Mouse (Mus musculus) mammary gland, adult 2 months (tissue): ENCODE data around the gene Btg2. TPM values are rescaled to one million over a fixed set of nuclear protein-coding genes. Genes with fewer than 3 reads are reported as not detected.

ENCODE experiments used
- polyA plus RNA-seq: library from polyadenylated mRNA; depleted of rRNA; stranded (reverse); fragments of >200 nt; gene quantifications from 2 replicates; pipeline ENCODE4 v1.2.3, GENCODE M21; 2012; ENCODE audit warnings: low replicate concordance; rRNA removed

Btg2 gene
- polyA plus RNA-seq, result 56.0 and 72.6 TPM in 2 replicates

DNA sequence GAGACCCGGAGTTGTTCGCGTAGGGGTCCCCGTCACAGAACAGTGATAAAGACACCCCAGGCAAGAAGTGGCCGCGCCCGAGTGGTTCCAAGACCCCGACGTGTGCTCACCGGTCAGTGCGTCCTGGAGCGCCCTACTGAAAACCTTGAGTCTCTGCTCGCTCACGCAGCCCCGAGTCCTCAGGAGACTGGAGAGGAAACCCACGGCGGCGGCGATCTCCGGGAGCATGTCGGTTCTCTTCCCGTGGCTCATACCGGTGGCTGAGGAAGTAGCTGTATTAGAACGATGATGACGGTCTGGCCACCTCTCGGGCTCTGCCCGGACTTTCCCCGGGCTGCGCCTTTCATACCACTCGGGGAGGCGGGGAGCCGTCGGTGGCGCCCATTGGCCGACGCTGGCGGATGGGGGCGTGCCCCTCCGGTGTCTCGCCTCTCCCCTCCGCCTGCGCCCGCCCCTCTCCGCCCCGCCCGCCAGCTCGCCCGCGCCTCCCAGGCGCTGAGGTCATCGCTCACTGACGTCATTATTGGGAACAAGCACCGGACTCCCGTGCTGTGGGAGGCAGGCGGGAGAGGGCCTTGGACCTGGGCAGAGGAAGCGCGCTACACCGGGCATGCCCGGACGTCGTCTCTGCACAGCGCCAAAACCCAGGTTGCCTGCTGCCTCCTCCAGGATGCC lies at the start of gene Btg2:
Gene Btg2, minus strand, starts transcription at position 319 of the 675 bp plus-strand sequence.

GRCm38 (mm10) chr1:134110979-134111378 lies 32.1 kb upstream of the Btg2 start, which contains the start of gene Chit1:
Gene Chit1, plus strand, starts transcription at chr1:134111242.

GRCm38 (mm10) chr1:134037172-134037571 lies 41.7 kb downstream of the Btg2 start, which contains the start of gene Fmod:
Gene Fmod, plus strand, starts transcription at chr1:134037254.

Other genes with a start within 250 kb of the Btg2 start
- gene Optc, start 171.1 kb downstream of the Btg2 start, polyA plus RNA-seq, result 0.57 and 2.0 TPM in 2 replicates
- gene Prelp, start 157.7 kb downstream of the Btg2 start, polyA plus RNA-seq, result 64.0 and 99.4 TPM in 2 replicates
- gene Fmod, start 41.9 kb downstream of the Btg2 start, polyA plus RNA-seq, result 10.6 and 11.6 TPM in 2 replicates
- 0.29 and 2.8 TPM in 2 replicates for gene Chit1, start 32.1 kb upstream of the Btg2 start, polyA plus RNA-seq
- 39.0 and 44.0 TPM in 2 replicates for gene Chil1, start 103.1 kb upstream of the Btg2 start, polyA plus RNA-seq
- 0.35 and 84.8 TPM in 2 replicates for gene Mybph, start 114.3 kb upstream of the Btg2 start, polyA plus RNA-seq
- 49.7 and 69.5 TPM in 2 replicates for gene Adora1, start 156.3 kb upstream of the Btg2 start, polyA plus RNA-seq
- gene Myog, start 210.9 kb upstream of the Btg2 start, polyA plus RNA-seq, result 2.5 TPM in 1 of 2 replicates, not detected in the other